Mouse (Mus musculus): ENCODE data around the gene Ankzf1. TPM values are rescaled to one million over a fixed set of nuclear protein-coding genes. Genes with fewer than 3 reads are reported as not detected.

Ankzf1 gene
- polyA plus RNA-seq, 2 experiments = 4.8 to 7.6 TPM

DNA sequence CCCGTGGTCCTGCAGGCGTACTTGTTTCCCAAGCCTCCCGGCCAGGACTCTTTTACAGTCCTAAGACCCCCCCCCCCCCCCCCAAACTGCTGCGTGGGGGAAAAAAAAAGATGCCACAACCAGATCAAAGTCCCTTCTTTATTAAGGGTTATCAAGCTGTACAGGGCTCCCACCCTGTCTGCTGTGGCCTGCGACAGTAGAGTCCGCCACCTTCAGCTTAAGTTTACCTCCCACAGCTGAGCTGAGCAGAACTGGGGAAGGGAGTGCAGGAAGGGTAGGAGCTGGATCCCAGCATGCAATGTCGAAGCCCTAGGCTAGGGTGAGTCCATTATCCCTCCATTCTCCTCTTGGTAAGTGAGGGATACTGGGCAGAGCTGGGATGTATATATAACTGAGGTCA is 11.2 kb upstream of the Ankzf1 start:
- no peak for TF ChIP-seq EP300 (IDR thresholded peaks at IDR 0.05; ENCODE audit: low read depth)
- no peak for TF ChIP-seq CTCF (IDR thresholded peaks at IDR 0.05; ENCODE audit: low read depth)
- ATAC-seq (ENCODE audit: insufficient read depth) (no peak), DNase-seq (ENCODE audit: low read depth in 3 of 3, low spot score in 3 of 3) (no peak)
- 33% methylated on average over 7 of the region's 7 CpGs for whole genome bisulfite sequencing (ENCODE audit: insufficient replicate concordance)
- Histone ChIP-seq H3K4me3 (ENCODE audit: insufficient read depth in 1 of 2, low read depth in 2 of 2, low read length in 2 of 2) (peak overlapping the region in 1 of 2 experiments; percentile 70; a peak in 2 of 4 replicates), H3K9me3 (ENCODE audit: control insufficient read depth, low read length) (no peaks in the 10 kb centered on the region), H3K4me1 (replicated peaks; ENCODE audit: control insufficient read depth in 2 of 2, insufficient read depth in 2 of 2, low read length in 1 of 2) (peaks cover 16 to 18% of the 10 kb centered on the region in 2 experiments), H3K27ac (peak overlapping the region; percentile 80), H3K4me2 (ENCODE audit: low read depth) (peak overlapping the region; percentile 79), H3K9ac (replicated peaks) (peak overlapping the region; percentile 55), H3K36me3 (replicated peaks; ENCODE audit: control insufficient read depth, insufficient read depth, low read depth) (peaks cover 70% of the 10 kb centered on the region), H3K27me3 (ENCODE audit: control insufficient read depth, insufficient read depth, low read length) (no peaks in the 10 kb centered on the region)

DNA sequence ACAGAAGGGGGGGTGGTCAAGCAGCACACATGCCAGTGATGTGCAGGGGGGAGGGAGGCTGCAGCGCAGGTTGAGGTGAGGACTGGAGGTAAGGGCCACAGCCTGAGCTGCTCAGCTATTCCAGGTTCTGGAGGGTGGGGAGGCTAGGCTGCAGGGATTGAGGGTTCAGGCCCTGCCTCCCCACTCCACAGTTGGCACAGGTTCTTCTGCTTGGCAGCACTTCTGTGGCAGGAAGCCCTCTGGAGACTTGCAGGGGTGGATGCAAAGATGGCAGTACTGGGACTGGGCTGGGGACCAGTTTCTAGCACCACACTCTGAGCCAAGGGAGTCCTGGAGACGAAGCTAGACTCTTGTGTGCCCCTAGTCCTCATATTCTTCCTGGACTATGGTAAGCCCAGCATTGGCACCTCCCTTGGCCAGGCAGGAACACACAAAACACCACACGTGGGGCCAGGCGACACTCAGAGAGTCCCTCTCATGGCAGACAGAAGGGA is 10.5 kb upstream of the Ankzf1 start:
- DNase-seq (ENCODE audit: low read depth in 3 of 3, low spot score in 3 of 3) = no peak
- no peaks in the 10 kb centered on the region for H3K27me3 ChIP-seq (ENCODE audit: control insufficient read depth, insufficient read depth, low read length)
- ATAC-seq (ENCODE audit: insufficient read depth) = no peak
- TF ChIP-seq EP300 (IDR thresholded peaks at IDR 0.05; ENCODE audit: low read depth) (no peak), CTCF (IDR thresholded peaks at IDR 0.05; ENCODE audit: low read depth) (no peak)
- 85% methylated on average over 4 of the region's 4 CpGs for WGBS (ENCODE audit: insufficient replicate concordance)
- H3K9me3 ChIP-seq (ENCODE audit: control insufficient read depth, low read length) = no peaks in the 10 kb centered on the region
- no peak overlapping the region for H3K4me3 ChIP-seq (ENCODE audit: insufficient read depth in 1 of 2, low read depth in 2 of 2, low read length in 2 of 2)
- H3K4me1 ChIP-seq (replicated peaks; ENCODE audit: control insufficient read depth in 2 of 2, insufficient read depth in 2 of 2, low read length in 1 of 2) = peaks cover 16 to 18% of the 10 kb centered on the region in 2 experiments
- peaks cover 70% of the 10 kb centered on the region for H3K36me3 ChIP-seq (replicated peaks; ENCODE audit: control insufficient read depth, insufficient read depth, low read depth)
- H3K27ac ChIP-seq = no peak overlapping the region; the same call in 1 of the 2 replicates
- no peak overlapping the region for H3K4me2 ChIP-seq (ENCODE audit: low read depth)
- no peak overlapping the region; the same call in 1 of the 2 replicates for H3K9ac ChIP-seq (replicated peaks)

DNA sequence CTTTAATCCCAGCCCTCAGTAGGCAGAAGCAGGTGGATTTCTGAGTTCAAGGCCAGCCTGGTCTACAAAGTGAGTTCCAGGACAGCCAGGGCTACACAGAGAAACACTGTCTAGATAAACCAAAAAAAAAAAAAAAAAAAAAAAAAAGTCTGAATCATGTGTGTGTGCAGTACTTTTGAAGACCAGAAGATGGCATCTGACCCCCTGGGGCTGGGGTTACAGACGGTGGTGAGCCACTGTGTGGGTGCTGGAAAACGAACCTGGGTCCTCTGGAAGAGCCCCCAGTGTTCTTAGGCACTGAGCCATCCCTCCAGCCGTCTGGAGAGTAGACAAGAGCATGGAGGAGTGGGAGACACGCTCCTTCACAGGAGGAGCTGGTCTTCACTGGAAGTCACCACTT is 9.8 kb upstream of the Ankzf1 start:
- Histone ChIP-seq H3K27ac (no peak overlapping the region), H3K4me2 (ENCODE audit: low read depth) (no peak overlapping the region), H3K9me3 (ENCODE audit: control insufficient read depth, low read length) (no peaks in the 10 kb centered on the region), H3K4me3 (ENCODE audit: insufficient read depth in 1 of 2, low read depth in 2 of 2, low read length in 2 of 2) (no peak overlapping the region), H3K27me3 (ENCODE audit: control insufficient read depth, insufficient read depth, low read length) (no peaks in the 10 kb centered on the region), H3K9ac (replicated peaks) (no peak overlapping the region), H3K36me3 (replicated peaks; ENCODE audit: control insufficient read depth, insufficient read depth, low read depth) (peaks cover 70% of the 10 kb centered on the region), H3K4me1 (replicated peaks; ENCODE audit: control insufficient read depth in 2 of 2, insufficient read depth in 2 of 2, low read length in 1 of 2) (peaks cover 16 to 18% of the 10 kb centered on the region in 2 experiments)
- DNase-seq (ENCODE audit: low read depth in 3 of 3, low spot score in 3 of 3) = no peak
- 68% methylated on average over 4 of the region's 4 CpGs for WGBS (ENCODE audit: insufficient replicate concordance)
- ATAC-seq (ENCODE audit: insufficient read depth) = no peak
- TF ChIP-seq CTCF (IDR thresholded peaks at IDR 0.05; ENCODE audit: low read depth) (peak; percentile 52), EP300 (IDR thresholded peaks at IDR 0.05; ENCODE audit: low read depth) (no peak)

DNA sequence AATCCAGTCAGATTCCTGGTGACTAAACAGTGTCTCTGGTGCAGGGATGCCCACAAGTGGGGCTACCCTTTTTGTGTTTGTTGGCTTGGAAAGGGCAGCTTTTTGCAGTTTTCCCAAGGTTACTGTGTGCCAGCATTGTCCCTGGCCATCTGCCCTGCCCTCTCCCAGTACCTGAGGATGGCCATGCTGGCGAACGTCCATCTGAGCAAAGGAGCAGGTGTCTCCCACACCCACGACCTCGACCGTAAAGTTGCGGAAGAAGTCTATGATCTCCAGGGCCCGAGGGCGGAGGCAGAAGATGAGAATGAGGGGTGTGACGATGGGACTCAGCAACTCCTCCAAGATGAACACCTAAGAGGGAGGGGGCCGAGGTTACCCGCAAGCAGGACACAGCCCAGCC is 6.5 kb upstream of the Ankzf1 start:
- no peaks in the 10 kb centered on the region for H3K9me3 ChIP-seq (ENCODE audit: control insufficient read depth, low read length)
- TF ChIP-seq EP300 (IDR thresholded peaks at IDR 0.05; ENCODE audit: low read depth) (no peak), CTCF (IDR thresholded peaks at IDR 0.05; ENCODE audit: low read depth) (no peak)
- peaks cover 11 to 12% of the 10 kb centered on the region in 2 experiments for H3K4me1 ChIP-seq (replicated peaks; ENCODE audit: control insufficient read depth in 2 of 2, insufficient read depth in 2 of 2, low read length in 1 of 2)
- DNase-seq (ENCODE audit: low read depth in 3 of 3, low spot score in 3 of 3) = no peak
- no peaks in the 10 kb centered on the region for H3K27me3 ChIP-seq (ENCODE audit: control insufficient read depth, insufficient read depth, low read length)
- WGBS (ENCODE audit: insufficient replicate concordance) = 79% methylated on average over 11 of the region's 11 CpGs
- ATAC-seq (ENCODE audit: insufficient read depth) = no peak
- no peak overlapping the region for H3K9ac ChIP-seq (replicated peaks)
- no peak overlapping the region for H3K4me2 ChIP-seq (ENCODE audit: low read depth)
- no peak overlapping the region for H3K4me3 ChIP-seq (ENCODE audit: insufficient read depth in 1 of 2, low read depth in 2 of 2, low read length in 2 of 2)
- H3K27ac ChIP-seq = no peak overlapping the region
- H3K36me3 ChIP-seq (replicated peaks; ENCODE audit: control insufficient read depth, insufficient read depth, low read depth) = peaks cover 74% of the 10 kb centered on the region

DNA sequence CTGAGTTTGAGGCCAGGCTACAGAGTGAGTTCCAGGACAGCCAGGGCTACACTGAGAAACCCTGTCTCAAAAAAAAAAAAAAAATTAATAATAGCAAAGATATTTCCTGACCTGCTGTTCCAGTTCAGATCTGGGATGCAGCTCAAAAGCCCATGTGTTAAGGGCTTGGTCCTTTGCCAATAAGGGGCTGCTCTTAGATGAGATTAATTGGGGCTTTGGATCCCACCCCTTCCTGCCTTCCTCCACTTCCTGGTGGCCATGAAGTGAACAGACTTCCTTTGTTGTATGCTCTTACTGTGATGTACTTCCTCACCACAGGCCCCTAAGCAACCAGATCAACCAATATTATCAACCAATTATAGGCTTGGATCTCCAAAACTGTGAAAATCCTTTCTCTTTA is 4.8 kb upstream of the Ankzf1 start:
- no peak for DNase-seq (ENCODE audit: low read depth in 3 of 3, low spot score in 3 of 3)
- TF ChIP-seq EP300 (IDR thresholded peaks at IDR 0.05; ENCODE audit: low read depth) (no peak), CTCF (IDR thresholded peaks at IDR 0.05; ENCODE audit: low read depth) (no peak)
- ATAC-seq (ENCODE audit: insufficient read depth) = no peak

More for the DNA sequence above, 4.8 kb upstream of the Ankzf1 start:
- no peaks in the 10 kb centered on the region for H3K27me3 ChIP-seq (ENCODE audit: control insufficient read depth, insufficient read depth, low read length)
- H3K27ac ChIP-seq = no peak overlapping the region
- H3K4me2 ChIP-seq (ENCODE audit: low read depth) = no peak overlapping the region
- peaks cover 13 to 15% of the 10 kb centered on the region in 2 experiments for H3K4me1 ChIP-seq (replicated peaks; ENCODE audit: control insufficient read depth in 2 of 2, insufficient read depth in 2 of 2, low read length in 1 of 2)
- no peak overlapping the region for H3K4me3 ChIP-seq (ENCODE audit: insufficient read depth in 1 of 2, low read depth in 2 of 2, low read length in 2 of 2)
- H3K9me3 ChIP-seq (ENCODE audit: control insufficient read depth, low read length) = no peaks in the 10 kb centered on the region
- H3K9ac ChIP-seq (replicated peaks) = no peak overlapping the region
- peaks cover 66% of the 10 kb centered on the region for H3K36me3 ChIP-seq (replicated peaks; ENCODE audit: control insufficient read depth, insufficient read depth, low read depth)
